Mouse (Mus musculus): Measurements from ENCODE around the gene Fam162a. TPM values are rescaled to one million over a fixed set of nuclear protein-coding genes. Genes with fewer than 3 reads are reported as not detected.

Fam162a gene
- total RNA-seq, 1 experiment = 153 TPM

DNA sequence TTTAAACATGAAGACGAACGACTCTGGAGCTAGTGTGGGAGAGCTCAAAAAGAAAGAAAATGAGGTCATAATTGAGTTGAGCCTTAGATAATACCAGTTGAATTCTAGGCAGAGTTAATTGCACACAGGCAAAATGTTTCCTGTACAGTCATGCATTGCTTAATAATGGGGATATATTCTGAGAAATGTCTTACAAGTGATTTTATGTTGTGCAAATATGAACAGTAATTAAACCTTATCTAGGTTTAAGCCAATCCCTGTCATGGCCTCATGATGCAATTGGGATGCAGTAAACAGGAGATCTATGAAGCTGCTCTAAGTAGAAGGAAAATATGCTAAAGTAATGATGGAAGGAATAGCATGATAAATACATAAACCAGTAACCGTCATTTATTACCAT is 3.4 kb upstream of the Fam162a start:
- H3K36me3 ChIP-seq (ENCODE audit: control insufficient read depth, insufficient read depth, low read length, poor library complexity, severe bottlenecking) = peaks cover 4% of the 10 kb centered on the region
- TF ChIP-seq CHD2 (IDR thresholded peaks at IDR 0.05; ENCODE audit: low read depth, low read length) (no peak), HCFC1 (IDR thresholded peaks at IDR 0.05; ENCODE audit: borderline replicate concordance, insufficient read depth, low read length) (no peak), ZNF384 (IDR thresholded peaks at IDR 0.05; ENCODE audit: low read depth, low read length) (no peak), MAFK (IDR thresholded peaks at IDR 0.05; ENCODE audit: insufficient read depth, low read depth, low read length) (no peak), ZC3H11A (IDR thresholded peaks at IDR 0.05; ENCODE audit: borderline replicate concordance, low read depth, low read length) (no peak)
- no peak overlapping the region; the same call in 1 of the 2 replicates for H3K9ac ChIP-seq (ENCODE audit: insufficient read depth, low read depth, low read length, poor library complexity, severe bottlenecking)
- peaks cover 0 to 3% of the 10 kb centered on the region in 2 experiments; a peak in 1 of 4 replicates for H3K4me1 ChIP-seq (ENCODE audit: control insufficient read depth in 2 of 2, insufficient read depth in 2 of 2, low read length in 2 of 2, poor library complexity in 1 of 2)
- in situ Hi-C loops (cut with MboI; ENCODE audit: low sequenced_read_pairs in 2 of 2, unreplicated experiment in 2 of 2) = no loop called here
- no peak overlapping the region for H3K27ac ChIP-seq (ENCODE audit: insufficient read depth, low read depth, low read length, poor library complexity, severe bottlenecking)
- DNase-seq (ENCODE audit: low read depth, low spot score) = no peak
- H3K4me3 ChIP-seq (ENCODE audit: insufficient read depth in 1 of 2, low read depth in 1 of 2, low read length in 2 of 2, poor library complexity in 1 of 2, severe bottlenecking in 1 of 2) = no peak overlapping the region
- H3K9me3 ChIP-seq (ENCODE audit: control insufficient read depth, insufficient read depth, low read depth, low read length) = no peaks in the 10 kb centered on the region

DNA sequence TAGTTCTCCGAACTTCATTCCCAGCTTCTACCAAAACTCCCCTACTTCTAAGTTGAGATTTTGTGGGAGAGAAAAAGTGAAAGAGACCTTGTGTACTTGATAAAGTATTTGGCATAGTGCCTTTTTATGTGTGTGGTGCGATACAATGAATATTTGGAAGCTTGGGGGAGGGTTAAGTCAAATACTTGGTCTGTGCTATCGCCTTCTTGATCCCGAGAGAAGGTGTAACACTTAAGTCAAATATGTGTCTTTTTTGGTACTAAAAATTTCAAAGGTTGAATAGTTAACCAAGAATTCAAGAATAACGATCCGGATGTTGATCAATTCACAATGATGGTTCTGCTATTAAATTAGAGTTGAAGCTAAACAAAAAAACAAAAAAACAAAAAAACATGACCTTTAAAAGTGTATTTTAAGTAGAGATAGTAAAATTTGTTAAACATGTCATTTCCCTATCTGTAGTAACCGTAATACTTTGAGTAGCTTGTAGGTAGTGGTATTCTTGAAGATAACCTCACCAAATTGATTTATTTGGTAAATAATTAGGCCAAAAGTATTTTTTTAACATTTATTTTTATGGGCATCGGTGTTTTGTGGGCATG is 1.1 kb upstream of the Fam162a start:
- H3K27ac ChIP-seq (ENCODE audit: insufficient read depth, low read depth, low read length, poor library complexity, severe bottlenecking) = peak overlapping the region; percentile 97; the same call in 1 of the 2 replicates
- peak overlapping the region; percentile 92 to 96 for H3K4me3 ChIP-seq (ENCODE audit: insufficient read depth in 1 of 2, low read depth in 1 of 2, low read length in 2 of 2, poor library complexity in 1 of 2, severe bottlenecking in 1 of 2)
- in situ Hi-C loops (cut with MboI; ENCODE audit: low sequenced_read_pairs in 2 of 2, unreplicated experiment in 2 of 2) = no loop called here
- H3K4me1 ChIP-seq (ENCODE audit: control insufficient read depth in 2 of 2, insufficient read depth in 2 of 2, low read length in 2 of 2, poor library complexity in 1 of 2) = peaks cover 0 to 8% of the 10 kb centered on the region in 2 experiments; a peak in 1 of 4 replicates
- peak overlapping the region; percentile 91 for H3K9ac ChIP-seq (ENCODE audit: insufficient read depth, low read depth, low read length, poor library complexity, severe bottlenecking)
- TF ChIP-seq ZNF384 (IDR thresholded peaks at IDR 0.05; ENCODE audit: low read depth, low read length) (no peak), HCFC1 (IDR thresholded peaks at IDR 0.05; ENCODE audit: borderline replicate concordance, insufficient read depth, low read length) (no peak), ZC3H11A (IDR thresholded peaks at IDR 0.05; ENCODE audit: borderline replicate concordance, low read depth, low read length) (no peak), MAFK (IDR thresholded peaks at IDR 0.05; ENCODE audit: insufficient read depth, low read depth, low read length) (no peak), CHD2 (IDR thresholded peaks at IDR 0.05; ENCODE audit: low read depth, low read length) (no peak)
- H3K36me3 ChIP-seq (ENCODE audit: control insufficient read depth, insufficient read depth, low read length, poor library complexity, severe bottlenecking) = peaks cover 8% of the 10 kb centered on the region
- H3K9me3 ChIP-seq (ENCODE audit: control insufficient read depth, insufficient read depth, low read depth, low read length) = no peaks in the 10 kb centered on the region
- DNase-seq (ENCODE audit: low read depth, low spot score) = no peak

DNA sequence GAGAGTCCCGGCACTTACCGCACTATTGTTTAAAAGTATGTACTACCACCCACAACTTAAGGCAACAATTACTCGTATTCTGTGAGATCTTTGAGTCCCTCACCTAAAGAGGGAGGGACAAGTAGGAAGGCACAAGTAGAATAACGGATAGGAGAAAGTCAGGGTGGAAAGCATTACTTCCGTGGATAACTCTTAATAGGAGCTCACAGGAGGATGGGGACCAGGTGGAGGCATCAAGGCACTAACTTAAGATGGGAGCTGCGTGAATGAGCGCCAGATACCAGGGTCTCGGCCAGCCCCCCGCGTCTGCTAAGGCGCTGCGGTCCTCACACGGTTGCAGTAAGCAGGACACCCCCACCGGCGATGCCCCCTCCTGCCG is 334 bp downstream of the Fam162a start:
- Histone ChIP-seq H3K27ac (ENCODE audit: insufficient read depth, low read depth, low read length, poor library complexity, severe bottlenecking) (peak overlapping the region; percentile 97), H3K9ac (ENCODE audit: insufficient read depth, low read depth, low read length, poor library complexity, severe bottlenecking) (peak overlapping the region; percentile 91), H3K9me3 (ENCODE audit: control insufficient read depth, insufficient read depth, low read depth, low read length) (no peaks in the 10 kb centered on the region), H3K4me1 (ENCODE audit: control insufficient read depth in 2 of 2, insufficient read depth in 2 of 2, low read length in 2 of 2, poor library complexity in 1 of 2) (peaks cover 0 to 8% of the 10 kb centered on the region in 2 experiments; a peak in 1 of 4 replicates), H3K36me3 (ENCODE audit: control insufficient read depth, insufficient read depth, low read length, poor library complexity, severe bottlenecking) (peaks cover 8% of the 10 kb centered on the region), H3K4me3 (ENCODE audit: insufficient read depth in 1 of 2, low read depth in 1 of 2, low read length in 2 of 2, poor library complexity in 1 of 2, severe bottlenecking in 1 of 2) (peak overlapping the region; percentile 92 to 96)
- peak; percentile 39 for DNase-seq (ENCODE audit: low read depth, low spot score)
- in situ Hi-C loops (cut with MboI; ENCODE audit: low sequenced_read_pairs in 2 of 2, unreplicated experiment in 2 of 2) = no loop called here
- TF ChIP-seq ZNF384 (IDR thresholded peaks at IDR 0.05; ENCODE audit: low read depth, low read length) = no peak
- no peak for TF ChIP-seq CHD2 (IDR thresholded peaks at IDR 0.05; ENCODE audit: low read depth, low read length)
- no peak for TF ChIP-seq ZC3H11A (IDR thresholded peaks at IDR 0.05; ENCODE audit: borderline replicate concordance, low read depth, low read length)
- TF ChIP-seq MAFK (IDR thresholded peaks at IDR 0.05; ENCODE audit: insufficient read depth, low read depth, low read length) = no peak
- no peak for TF ChIP-seq HCFC1 (IDR thresholded peaks at IDR 0.05; ENCODE audit: borderline replicate concordance, insufficient read depth, low read length)

DNA sequence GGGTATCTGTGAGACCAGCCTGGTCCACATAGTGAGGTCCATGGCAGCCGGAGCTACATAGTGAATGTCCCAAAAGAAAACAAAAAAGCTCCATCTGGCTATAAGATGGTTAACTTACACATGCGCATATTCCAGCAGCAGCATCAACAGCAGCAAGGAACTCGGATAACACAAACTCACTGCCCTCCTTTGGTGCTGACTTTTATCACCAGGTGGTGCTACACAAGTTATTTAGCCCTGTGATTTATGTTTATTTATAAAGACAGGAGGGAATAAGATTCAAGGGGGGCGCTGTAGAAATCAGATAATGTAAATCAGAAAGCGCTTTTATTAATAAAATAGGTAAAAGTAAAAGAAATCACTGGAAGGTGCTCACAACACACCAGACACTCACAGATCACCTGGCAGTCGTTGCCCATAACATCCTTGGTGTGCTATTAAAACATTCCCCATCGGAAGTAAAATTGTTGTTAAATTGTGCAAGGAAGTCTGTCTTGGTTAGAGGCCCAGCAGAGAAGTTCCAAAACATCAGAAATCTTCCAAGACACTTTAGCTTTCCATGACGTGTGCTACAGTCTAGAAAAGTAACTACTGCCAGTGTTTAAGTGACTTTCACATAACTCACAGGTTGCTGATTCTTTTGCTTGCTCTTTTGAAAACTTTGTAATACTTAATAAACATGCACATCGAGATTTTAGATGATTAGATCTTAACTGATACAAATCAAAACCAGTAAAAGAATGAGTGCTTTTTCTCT is 1.4 kb downstream of the Fam162a start:
- Histone ChIP-seq H3K4me3 (ENCODE audit: insufficient read depth in 1 of 2, low read depth in 1 of 2, low read length in 2 of 2, poor library complexity in 1 of 2, severe bottlenecking in 1 of 2) (peak overlapping the region; percentile 92 to 96), H3K9ac (ENCODE audit: insufficient read depth, low read depth, low read length, poor library complexity, severe bottlenecking) (peak overlapping the region; percentile 52; the same call in 1 of the 2 replicates), H3K36me3 (ENCODE audit: control insufficient read depth, insufficient read depth, low read length, poor library complexity, severe bottlenecking) (peaks cover 8% of the 10 kb centered on the region), H3K9me3 (ENCODE audit: control insufficient read depth, insufficient read depth, low read depth, low read length) (no peaks in the 10 kb centered on the region), H3K27ac (ENCODE audit: insufficient read depth, low read depth, low read length, poor library complexity, severe bottlenecking) (no peak overlapping the region), H3K4me1 (ENCODE audit: control insufficient read depth in 2 of 2, insufficient read depth in 2 of 2, low read length in 2 of 2, poor library complexity in 1 of 2) (peaks cover 0 to 8% of the 10 kb centered on the region in 2 experiments; a peak in 1 of 4 replicates)
- TF ChIP-seq MAFK (IDR thresholded peaks at IDR 0.05; ENCODE audit: insufficient read depth, low read depth, low read length) = no peak
- no peak for TF ChIP-seq CHD2 (IDR thresholded peaks at IDR 0.05; ENCODE audit: low read depth, low read length)
- no peak for TF ChIP-seq ZNF384 (IDR thresholded peaks at IDR 0.05; ENCODE audit: low read depth, low read length)
- TF ChIP-seq HCFC1 (IDR thresholded peaks at IDR 0.05; ENCODE audit: borderline replicate concordance, insufficient read depth, low read length) = no peak
- TF ChIP-seq ZC3H11A (IDR thresholded peaks at IDR 0.05; ENCODE audit: borderline replicate concordance, low read depth, low read length) = no peak
- no peak for DNase-seq (ENCODE audit: low read depth, low spot score)
- in situ Hi-C loops (cut with MboI; ENCODE audit: low sequenced_read_pairs in 2 of 2, unreplicated experiment in 2 of 2) = no loop called here

Measured in ES-E14 (cell line).